Mouse (Mus musculus): ENCODE data around the gene Rap1gap2. TPM values are rescaled to one million over a fixed set of nuclear protein-coding genes. Genes with fewer than 3 reads are reported as not detected.

The Rap1gap2 gene
- polyA plus RNA-seq, 1 experiment from 2014 or later = 3.4 TPM

DNA sequence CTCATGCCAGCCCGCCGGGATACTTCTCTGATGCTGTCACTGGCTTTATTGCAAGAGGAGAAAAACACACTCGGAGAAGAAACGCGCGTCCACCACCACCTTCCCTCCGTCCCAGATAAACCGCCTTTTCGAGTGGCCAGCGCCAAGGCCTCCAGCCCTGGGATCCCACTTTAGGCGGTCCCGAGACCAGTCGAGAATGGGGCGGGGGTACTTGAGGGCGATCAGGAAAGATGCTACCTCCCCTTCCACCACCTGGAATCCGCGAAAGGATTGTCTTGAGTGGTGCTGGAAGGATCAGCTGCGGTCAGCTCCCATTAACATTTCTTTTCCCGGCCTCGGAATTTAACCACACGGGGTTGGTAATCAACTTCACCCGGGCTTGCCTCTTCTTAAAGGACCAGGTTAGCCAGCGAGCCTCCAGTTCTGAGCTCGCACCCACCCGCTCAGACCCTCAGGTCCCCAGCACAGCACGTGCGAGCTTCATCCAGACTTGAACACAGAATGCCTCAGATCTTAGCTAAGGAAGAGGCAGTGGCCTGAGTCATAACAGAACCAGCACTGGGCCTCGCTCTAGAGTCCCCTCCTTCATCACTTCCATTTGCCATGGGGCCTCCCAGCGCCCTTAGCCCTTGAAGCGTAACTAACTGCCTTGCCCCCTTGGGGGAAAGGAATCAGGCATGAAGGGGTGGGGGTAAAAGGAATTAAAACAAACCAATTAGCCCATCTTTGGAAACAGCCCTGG is 87.3 kb downstream of the Rap1gap2 start:
- H3K4me3 ChIP-seq (ENCODE audit: low read depth, low read length) = peak overlapping the region; percentile 65
- ATAC-seq (ENCODE audit: low read depth) = no peak; the same call in 1 of the 2 replicates
- WGBS = 4% methylated on average over 28 of the region's 30 CpGs
- peak overlapping the region; percentile 71 for H3K9ac ChIP-seq (ENCODE audit: low read depth, low read length)
- peaks cover 37% of the 10 kb centered on the region for H3K27me3 ChIP-seq (replicated peaks; ENCODE audit: control insufficient read depth, insufficient read depth, low read length)
- no peak for DNase-seq (ENCODE audit: low spot score)
- H3K4me2 ChIP-seq (ENCODE audit: low read depth, low read length) = peak overlapping the region; percentile 86
- H3K27ac ChIP-seq (replicated peaks; ENCODE audit: low read depth, low read length) = no peak overlapping the region
- no peaks in the 10 kb centered on the region for H3K9me3 ChIP-seq (ENCODE audit: control insufficient read depth, low read length)
- H3K4me1 ChIP-seq (ENCODE audit: control insufficient read depth, insufficient read depth, low read length) = peaks cover 12% of the 10 kb centered on the region
- no peaks in the 10 kb centered on the region for H3K36me3 ChIP-seq (ENCODE audit: control insufficient read depth, insufficient read depth, low read length)

- Histone ChIP-seq H3K36me3 (ENCODE audit: control insufficient read depth, insufficient read depth, low read length) (no peaks in the 10 kb centered on the region), H3K27ac (replicated peaks; ENCODE audit: low read depth, low read length) (no peak overlapping the region), H3K27me3 (replicated peaks; ENCODE audit: control insufficient read depth, insufficient read depth, low read length) (peaks cover 37% of the 10 kb centered on the region), H3K4me2 (ENCODE audit: low read depth, low read length) (peak overlapping the region; percentile 86), H3K4me1 (ENCODE audit: control insufficient read depth, insufficient read depth, low read length) (peaks cover 12% of the 10 kb centered on the region), H3K9me3 (ENCODE audit: control insufficient read depth, low read length) (no peaks in the 10 kb centered on the region), H3K9ac (ENCODE audit: low read depth, low read length) (peak overlapping the region; percentile 71), H3K4me3 (ENCODE audit: low read depth, low read length) (peak overlapping the region; percentile 65)
- ATAC-seq (ENCODE audit: low read depth) = peak; percentile 77
- 0% methylated on average over 28 of the region's 87 CpGs for WGBS
- DNase-seq (ENCODE audit: low spot score) = peak; percentile 65
Measured at GRCm38 (mm10) chr11:74522487-74523209, 88.1 kb downstream of the Rap1gap2 start.

DNA sequence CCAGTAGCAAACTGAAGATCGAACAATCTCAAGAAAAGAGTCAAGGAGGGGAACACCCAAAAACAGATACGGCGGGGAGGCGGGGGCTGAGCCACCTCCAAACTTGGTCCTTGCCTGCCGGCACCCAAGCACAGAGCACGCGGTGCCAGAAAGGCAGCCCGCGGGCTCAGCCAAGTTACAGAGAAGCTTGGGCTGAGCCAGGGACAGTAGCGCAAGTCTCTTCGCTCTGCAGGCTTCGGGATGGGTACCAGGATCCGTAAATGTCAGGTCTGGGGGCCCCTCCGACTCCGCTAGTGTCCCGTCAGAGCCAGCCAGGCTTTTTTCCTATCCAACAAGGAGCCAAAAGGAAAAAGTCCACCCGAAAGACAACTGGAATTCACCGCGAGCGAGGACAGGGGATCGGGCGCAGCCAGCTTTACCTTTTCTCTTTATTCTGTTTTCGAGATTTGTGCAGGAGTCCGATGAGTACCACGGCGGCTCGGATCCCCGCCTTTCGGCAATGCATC is 88.7 kb downstream of the Rap1gap2 start:
- ATAC-seq (ENCODE audit: low read depth) (no peak), DNase-seq (ENCODE audit: low spot score) (no peak)
- peak overlapping the region; percentile 71 for H3K9ac ChIP-seq (ENCODE audit: low read depth, low read length)
- peak overlapping the region; percentile 65 for H3K4me3 ChIP-seq (ENCODE audit: low read depth, low read length)
- H3K4me1 ChIP-seq (ENCODE audit: control insufficient read depth, insufficient read depth, low read length) = peaks cover 11% of the 10 kb centered on the region
- under 1% methylated on average over 29 of the region's 29 CpGs for WGBS
- H3K36me3 ChIP-seq (ENCODE audit: control insufficient read depth, insufficient read depth, low read length) = no peaks in the 10 kb centered on the region
- peaks cover 37% of the 10 kb centered on the region for H3K27me3 ChIP-seq (replicated peaks; ENCODE audit: control insufficient read depth, insufficient read depth, low read length)
- no peak overlapping the region for H3K27ac ChIP-seq (replicated peaks; ENCODE audit: low read depth, low read length)
- H3K9me3 ChIP-seq (ENCODE audit: control insufficient read depth, low read length) = no peaks in the 10 kb centered on the region
- peak overlapping the region; percentile 86 for H3K4me2 ChIP-seq (ENCODE audit: low read depth, low read length)

- 83% methylated on average over 3 of the region's 3 CpGs for WGBS
- H3K27me3 ChIP-seq (replicated peaks; ENCODE audit: control insufficient read depth, insufficient read depth, low read length) = peaks cover 37% of the 10 kb centered on the region
Measured at GRCm38 (mm10) chr11:74520201-74520600, 90.5 kb downstream of the Rap1gap2 start.

DNA sequence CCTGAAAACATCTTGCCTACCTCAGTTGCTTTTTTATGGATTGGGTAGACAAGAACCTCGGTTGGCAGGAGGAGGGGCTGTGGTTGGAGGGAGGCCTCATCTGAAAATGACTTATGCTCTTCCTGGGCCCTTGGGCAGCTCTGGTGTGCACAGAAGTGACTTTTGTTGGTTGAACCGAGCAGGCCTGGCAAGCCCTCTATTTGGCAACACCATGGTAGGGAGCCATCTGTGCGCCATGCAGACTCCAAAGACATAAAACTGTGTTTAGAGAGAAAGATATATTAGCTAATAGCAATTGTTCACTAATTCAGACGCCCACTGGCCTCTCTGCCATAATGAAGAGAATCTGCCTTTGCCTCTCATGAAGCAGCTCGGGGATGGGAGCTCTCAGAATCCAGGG is 94.6 kb downstream of the Rap1gap2 start:
- H3K9ac ChIP-seq (ENCODE audit: low read depth, low read length) = no peak overlapping the region
- peaks cover 6% of the 10 kb centered on the region; the same call in 1 of the 2 replicates for H3K27me3 ChIP-seq (replicated peaks; ENCODE audit: control insufficient read depth, insufficient read depth, low read length)
- no peaks in the 10 kb centered on the region for H3K4me1 ChIP-seq (ENCODE audit: control insufficient read depth, insufficient read depth, low read length)
- ATAC-seq (ENCODE audit: low read depth) (no peak), DNase-seq (ENCODE audit: low spot score) (no peak)
- H3K36me3 ChIP-seq (ENCODE audit: control insufficient read depth, insufficient read depth, low read length) = no peaks in the 10 kb centered on the region
- H3K4me2 ChIP-seq (ENCODE audit: low read depth, low read length) = no peak overlapping the region
- H3K9me3 ChIP-seq (ENCODE audit: control insufficient read depth, low read length) = no peaks in the 10 kb centered on the region
- H3K27ac ChIP-seq (replicated peaks; ENCODE audit: low read depth, low read length) = no peak overlapping the region
- WGBS = 72% methylated on average over 5 of the region's 5 CpGs
- no peak overlapping the region for H3K4me3 ChIP-seq (ENCODE audit: low read depth, low read length)

More at GRCm38 (mm10) chr11:74520201-74520600, 90.5 kb downstream of the Rap1gap2 start:
- Histone ChIP-seq H3K4me1 (ENCODE audit: control insufficient read depth, insufficient read depth, low read length) (peaks cover 5% of the 10 kb centered on the region), H3K36me3 (ENCODE audit: control insufficient read depth, insufficient read depth, low read length) (no peaks in the 10 kb centered on the region), H3K9ac (ENCODE audit: low read depth, low read length) (no peak overlapping the region), H3K9me3 (ENCODE audit: control insufficient read depth, low read length) (no peaks in the 10 kb centered on the region), H3K4me3 (ENCODE audit: low read depth, low read length) (no peak overlapping the region), H3K27ac (replicated peaks; ENCODE audit: low read depth, low read length) (no peak overlapping the region), H3K4me2 (ENCODE audit: low read depth, low read length) (no peak overlapping the region)
- ATAC-seq (ENCODE audit: low read depth) = no peak
- DNase-seq (ENCODE audit: low spot score) = no peak

DNA sequence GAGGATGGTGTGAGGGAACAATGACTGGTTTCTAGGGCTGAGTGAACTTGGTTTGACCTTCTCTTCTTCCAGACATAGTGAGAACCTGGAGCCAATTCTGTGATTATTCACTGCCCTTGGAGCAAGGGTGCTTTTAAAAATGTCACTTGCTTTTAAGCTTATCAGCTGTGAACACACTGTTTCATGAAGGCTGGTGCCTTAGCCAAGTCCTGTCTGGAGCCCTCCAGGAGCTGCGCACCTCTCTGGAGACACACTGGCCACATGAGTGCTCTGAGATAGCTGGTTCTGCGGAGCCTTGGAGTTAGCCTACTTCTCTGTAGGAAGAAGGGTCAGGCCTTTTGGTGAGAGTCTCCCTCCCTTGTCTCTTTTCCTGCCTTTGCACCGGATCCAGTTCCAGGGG is 95.7 kb downstream of the Rap1gap2 start:
- H3K4me3 ChIP-seq (ENCODE audit: low read depth, low read length) = no peak overlapping the region
- 0 out of 2 replicates have a peak, but pooled peaks cover 5% of the 10 kb centered on the region for H3K27me3 ChIP-seq (replicated peaks; ENCODE audit: control insufficient read depth, insufficient read depth, low read length)
- WGBS = 72% methylated on average over 3 of the region's 3 CpGs
- no peak overlapping the region for H3K27ac ChIP-seq (replicated peaks; ENCODE audit: low read depth, low read length)
- no peak for DNase-seq (ENCODE audit: low spot score)
- no peak for ATAC-seq (ENCODE audit: low read depth)
- H3K9me3 ChIP-seq (ENCODE audit: control insufficient read depth, low read length) = no peaks in the 10 kb centered on the region
- H3K4me1 ChIP-seq (ENCODE audit: control insufficient read depth, insufficient read depth, low read length) = no peaks in the 10 kb centered on the region
- H3K9ac ChIP-seq (ENCODE audit: low read depth, low read length) = no peak overlapping the region
- no peak overlapping the region for H3K4me2 ChIP-seq (ENCODE audit: low read depth, low read length)
- no peaks in the 10 kb centered on the region for H3K36me3 ChIP-seq (ENCODE audit: control insufficient read depth, insufficient read depth, low read length)

DNA sequence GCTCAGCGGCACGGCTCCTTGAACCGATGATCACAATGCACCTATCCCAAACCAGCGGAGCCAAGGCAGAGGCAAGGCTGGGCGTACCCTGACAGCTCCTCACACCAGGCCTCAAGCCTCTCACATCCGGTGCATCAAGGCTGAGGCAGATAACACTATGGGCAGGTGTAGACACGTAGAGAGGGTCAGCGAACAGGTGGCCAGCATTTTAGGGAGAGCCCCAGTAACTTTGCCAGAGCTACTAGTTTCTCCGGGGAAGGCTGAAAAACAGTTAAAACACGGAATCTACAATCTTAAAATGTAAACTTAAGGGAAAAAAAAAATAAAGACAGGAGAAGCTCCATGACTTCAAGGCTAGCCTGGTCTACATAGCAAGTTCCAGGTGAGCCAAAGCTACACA is 98.1 kb downstream of the Rap1gap2 start:
- no peaks in the 10 kb centered on the region for H3K9me3 ChIP-seq (ENCODE audit: control insufficient read depth, low read length)
- no peak for DNase-seq (ENCODE audit: low spot score)
- H3K36me3 ChIP-seq (ENCODE audit: control insufficient read depth, insufficient read depth, low read length) = no peaks in the 10 kb centered on the region
- 89% methylated on average over 10 of the region's 10 CpGs for WGBS
- H3K4me3 ChIP-seq (ENCODE audit: low read depth, low read length) = no peak overlapping the region
- ATAC-seq (ENCODE audit: low read depth) = no peak
- no peak overlapping the region for H3K9ac ChIP-seq (ENCODE audit: low read depth, low read length)
- no peak overlapping the region for H3K4me2 ChIP-seq (ENCODE audit: low read depth, low read length)
- no peaks in the 10 kb centered on the region for H3K4me1 ChIP-seq (ENCODE audit: control insufficient read depth, insufficient read depth, low read length)
- H3K27ac ChIP-seq (replicated peaks; ENCODE audit: low read depth, low read length) = no peak overlapping the region
- no peaks in the 10 kb centered on the region for H3K27me3 ChIP-seq (replicated peaks; ENCODE audit: control insufficient read depth, insufficient read depth, low read length)

- 64% methylated on average over 6 of the region's 6 CpGs for WGBS
- H3K36me3 ChIP-seq (ENCODE audit: control insufficient read depth, insufficient read depth, low read length) = no peaks in the 10 kb centered on the region
- H3K27me3 ChIP-seq (replicated peaks; ENCODE audit: control insufficient read depth, insufficient read depth, low read length) = no peaks in the 10 kb centered on the region
- peak; percentile 64 for ATAC-seq (ENCODE audit: low read depth)
- no peak overlapping the region for H3K9ac ChIP-seq (ENCODE audit: low read depth, low read length)
- H3K4me1 ChIP-seq (ENCODE audit: control insufficient read depth, insufficient read depth, low read length) = no peaks in the 10 kb centered on the region
- H3K4me2 ChIP-seq (ENCODE audit: low read depth, low read length) = no peak overlapping the region
- no peak overlapping the region for H3K27ac ChIP-seq (replicated peaks; ENCODE audit: low read depth, low read length)
- H3K9me3 ChIP-seq (ENCODE audit: control insufficient read depth, low read length) = no peaks in the 10 kb centered on the region
- DNase-seq (ENCODE audit: low spot score) = peak; percentile 58
- no peak overlapping the region for H3K4me3 ChIP-seq (ENCODE audit: low read depth, low read length)
Measured at GRCm38 (mm10) chr11:74506275-74506674, 104.4 kb downstream of the Rap1gap2 start.
